Mouse (Mus musculus) mature B cell (primary cell): ENCODE data around the gene Phactr4.
"Not testable (repeated sequence)": the region's sequence is repeated elsewhere in the genome, so short reads cannot be mapped to it uniquely, and the experiment has no call there.

Experiments used
- in situ Hi-C: fragments of 300-500 bp; cut with MboI; formaldehyde crosslinking; loops from 2 replicates; pipeline ENCODE4 v1.14.3; 2019

The Phactr4 gene

GRCm38 (mm10) chr4:132421923-132422782 lies at the start of gene Phactr4:
TSS of gene Phactr4 (minus strand) at chr4:132422489.
- in situ Hi-C loops: no loop called here

DNA sequence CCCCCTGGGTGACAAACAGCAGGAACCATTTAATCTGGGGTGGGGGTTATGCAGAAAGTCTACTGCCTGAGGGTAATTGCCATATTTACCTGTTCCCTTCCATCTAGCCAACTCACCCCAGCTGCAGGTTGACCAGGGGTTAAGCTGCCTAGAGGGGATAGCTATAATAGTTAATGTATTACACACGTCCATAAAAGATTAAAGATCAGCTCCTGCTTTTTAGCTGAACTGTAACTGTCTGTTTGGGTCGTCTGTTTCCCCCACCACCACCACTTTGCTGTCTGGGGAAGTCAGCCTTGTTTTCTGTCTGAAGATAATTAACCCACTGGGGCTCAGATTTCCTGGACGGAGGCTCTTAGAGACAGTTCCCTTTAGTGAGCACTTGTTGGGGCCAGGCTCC lies 47.6 kb upstream of the Phactr4 start:
- in situ Hi-C loops: loop anchor here (10.0 kb wide), 1 partner anchor 45 kb away; the partner anchor contains the start of gene Sesn2

DNA sequence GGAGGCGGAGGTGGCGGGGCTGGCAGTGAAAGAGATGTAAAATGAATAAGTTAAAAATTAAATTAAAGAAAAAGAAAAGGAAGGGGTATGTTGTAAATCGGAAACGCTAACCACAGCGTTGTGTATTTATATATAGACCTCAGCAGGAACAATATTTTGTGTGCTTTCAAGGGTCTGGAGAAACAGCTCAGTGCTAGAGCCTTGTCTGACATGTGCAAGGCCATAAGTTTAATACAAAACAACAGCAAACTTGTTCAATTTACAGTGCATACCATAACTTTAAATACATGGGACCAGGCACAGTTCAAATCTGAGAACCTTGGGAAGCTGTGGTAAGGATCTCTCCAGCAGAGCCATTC lies 41.9 kb upstream of the Phactr4 start:
- in situ Hi-C loops: loop anchor here (10.0 kb wide), 1 partner anchor 51 kb away; the partner anchor contains the start of gene Sesn2

DNA sequence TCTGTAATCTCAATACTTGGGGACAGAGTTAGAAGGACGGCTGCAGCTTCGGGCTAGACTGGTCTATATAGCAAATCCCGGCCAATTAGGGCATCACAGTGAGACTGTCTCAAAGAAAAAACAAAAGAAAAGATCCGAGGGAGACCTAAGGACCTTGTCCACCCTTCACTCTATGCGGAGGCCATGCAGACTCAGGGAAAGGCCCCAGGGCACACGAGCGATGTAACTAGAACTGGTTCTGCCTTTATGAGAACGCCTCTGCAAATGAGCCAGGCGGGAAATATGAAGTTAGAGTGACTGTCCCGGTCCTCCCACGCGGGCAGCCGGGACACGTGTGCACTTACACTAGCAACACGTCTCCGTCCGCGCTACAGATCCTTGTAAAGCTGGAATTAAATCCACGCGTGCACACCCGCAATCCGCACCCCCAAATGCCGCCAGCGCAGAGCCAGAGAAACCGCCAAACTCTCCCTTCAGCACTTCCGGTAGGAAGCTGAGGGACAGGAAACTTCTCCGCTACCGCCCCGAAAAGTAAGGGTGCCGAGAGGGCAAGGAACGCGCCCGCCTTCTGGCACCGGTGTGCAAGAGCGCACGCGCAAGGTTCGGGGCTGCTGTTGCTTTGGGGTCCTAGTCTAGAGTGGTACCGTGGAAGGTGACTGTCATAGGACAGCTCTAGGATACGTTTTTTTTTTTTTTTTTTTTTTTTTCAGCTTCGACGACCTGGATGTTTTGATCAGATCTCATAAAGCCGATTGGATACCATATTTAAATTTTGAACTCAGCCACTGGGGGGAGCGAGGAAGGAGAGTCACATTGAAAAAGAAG lies 41.4 kb upstream of the Phactr4 start, which contains the start of gene Med18:
TSS of gene Med18 (minus strand) at position 492 of the 825 bp plus-strand sequence.
- in situ Hi-C loops: loop anchor here (10.0 kb wide), 1 partner anchor 51 kb away; the partner anchor contains the start of gene Sesn2

DNA sequence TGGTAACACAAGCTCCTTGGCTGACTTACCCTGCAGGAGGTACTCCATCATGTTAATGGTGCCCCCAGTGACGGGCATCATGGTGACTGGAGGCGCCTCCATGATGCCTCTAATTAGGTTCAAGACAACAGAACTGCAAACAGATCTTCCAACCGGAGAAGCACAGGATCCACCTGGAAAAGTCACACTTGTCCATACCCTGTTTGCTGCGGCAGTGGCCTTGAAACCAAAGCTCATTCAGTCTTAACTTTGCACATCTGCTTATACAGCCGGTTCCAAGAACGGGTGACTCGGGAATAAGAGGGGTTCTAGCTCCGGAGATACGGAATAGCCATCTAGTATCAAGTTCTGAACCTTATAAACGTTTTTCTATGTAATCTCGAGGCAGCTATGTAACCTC lies 40.5 kb upstream of the Phactr4 start:
- in situ Hi-C loops: loop anchor here (10.0 kb wide), 1 partner anchor 52 kb away; the partner anchor contains the start of gene Sesn2

DNA sequence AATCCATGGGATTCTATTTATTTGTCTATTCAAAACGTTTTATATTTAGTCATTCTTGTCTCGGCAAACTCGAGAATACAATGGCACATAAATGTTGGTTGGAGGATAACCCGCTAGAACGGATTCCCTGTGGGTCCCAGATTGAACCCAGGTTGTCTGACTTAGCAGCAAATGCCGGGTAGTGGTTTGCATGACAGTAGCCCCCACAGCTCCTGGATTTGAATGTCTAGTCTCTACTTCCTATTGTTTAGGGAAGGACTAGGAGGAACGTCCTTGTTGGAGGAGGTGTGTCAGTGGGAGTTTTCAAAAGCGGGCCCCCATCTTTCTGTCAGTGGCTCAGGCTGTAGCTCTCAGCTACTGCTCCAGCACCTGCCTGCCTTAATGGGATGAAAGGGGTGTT lies 37.9 kb upstream of the Phactr4 start:
- in situ Hi-C loops: loop anchor here (10.0 kb wide), 1 partner anchor 55 kb away; the partner anchor contains the start of gene Sesn2

- in situ Hi-C loops: no loop called here
These were observed 33.3 kb upstream of the Phactr4 start for GRCm38 (mm10) chr4:132455561-132455960.

- in situ Hi-C loops: no loop called here
These were observed 32.9 kb upstream of the Phactr4 start for GRCm38 (mm10) chr4:132455146-132455545.

- in situ Hi-C loops: no loop called here
These were observed 31.9 kb upstream of the Phactr4 start for GRCm38 (mm10) chr4:132454216-132454615.

DNA sequence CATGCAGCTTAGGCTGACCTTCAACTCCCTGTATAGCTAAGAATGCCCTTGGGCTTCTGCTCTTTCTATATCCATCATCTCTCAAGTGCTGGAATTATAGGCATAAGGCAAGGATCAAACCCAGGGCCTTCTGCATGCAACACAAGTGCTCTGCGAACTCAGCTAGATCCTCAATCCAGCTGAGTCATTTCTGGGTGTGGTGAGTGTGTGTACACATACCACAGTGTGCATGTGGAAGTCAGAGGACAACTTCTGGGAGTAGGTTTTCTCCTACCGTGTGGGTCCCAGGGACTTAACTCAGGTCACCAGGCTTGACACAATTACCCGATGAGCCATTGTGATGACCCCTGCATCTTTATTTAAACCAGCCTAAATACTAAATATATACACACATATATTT lies 27.5 kb upstream of the Phactr4 start:
- in situ Hi-C loops: no loop called here

- in situ Hi-C loops: no loop called here
These were observed 23.8 kb upstream of the Phactr4 start for GRCm38 (mm10) chr4:132446105-132446504.

GRCm38 (mm10) chr4:132444516-132444915 lies 22.2 kb upstream of the Phactr4 start:
- in situ Hi-C loops: no loop called here

DNA sequence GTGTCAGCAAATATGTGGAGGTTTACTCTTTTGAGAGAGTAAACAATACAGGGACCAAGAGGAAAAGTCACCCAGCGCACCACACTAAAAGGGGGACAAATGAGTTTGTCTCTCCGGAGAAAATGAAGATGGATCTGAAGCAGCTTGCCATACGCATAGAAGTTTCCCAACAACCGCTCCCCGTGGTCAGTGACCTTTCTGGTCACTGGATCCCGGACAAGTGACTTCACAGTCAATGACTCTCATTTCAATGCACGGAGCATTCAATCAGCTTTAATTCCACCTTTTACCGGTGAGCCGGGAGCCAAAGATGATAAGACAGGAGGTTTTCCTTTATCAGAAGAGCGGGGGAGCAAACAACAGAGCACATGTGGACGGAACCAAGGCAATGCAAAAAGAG lies 15.6 kb upstream of the Phactr4 start:
- in situ Hi-C loops: no loop called here

DNA sequence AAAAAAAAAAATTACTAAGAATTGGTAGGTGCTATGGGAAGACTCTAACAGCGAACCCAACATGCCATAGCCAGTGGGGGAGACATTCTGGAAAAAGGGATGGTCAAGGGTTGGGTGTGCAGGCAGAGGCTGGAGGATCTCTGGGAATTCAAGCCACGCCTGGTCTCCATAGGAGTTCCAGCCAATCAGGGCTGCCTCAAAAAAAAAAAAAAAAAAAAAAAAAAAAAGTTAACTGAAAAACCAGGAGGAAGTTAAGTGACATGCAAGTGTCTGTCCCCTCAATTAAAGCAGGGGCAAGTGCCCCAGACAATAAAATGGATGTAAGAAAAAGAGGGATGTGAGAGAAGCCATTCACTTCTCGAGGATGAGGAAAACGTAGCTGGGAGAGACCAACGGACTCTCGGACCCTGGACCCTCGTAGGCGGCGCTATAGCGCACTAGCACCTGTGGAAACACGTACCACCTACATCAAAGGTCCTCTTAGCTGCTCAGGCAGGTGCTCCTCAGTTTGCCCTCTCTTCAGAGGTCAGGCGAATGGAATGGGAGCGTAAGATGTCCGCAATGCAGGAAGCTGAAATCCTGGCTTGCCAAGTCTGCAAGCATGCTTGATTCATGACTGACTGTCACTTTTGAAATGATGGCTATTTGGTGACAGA lies 10.6 kb upstream of the Phactr4 start:
- in situ Hi-C loops: no loop called here

DNA sequence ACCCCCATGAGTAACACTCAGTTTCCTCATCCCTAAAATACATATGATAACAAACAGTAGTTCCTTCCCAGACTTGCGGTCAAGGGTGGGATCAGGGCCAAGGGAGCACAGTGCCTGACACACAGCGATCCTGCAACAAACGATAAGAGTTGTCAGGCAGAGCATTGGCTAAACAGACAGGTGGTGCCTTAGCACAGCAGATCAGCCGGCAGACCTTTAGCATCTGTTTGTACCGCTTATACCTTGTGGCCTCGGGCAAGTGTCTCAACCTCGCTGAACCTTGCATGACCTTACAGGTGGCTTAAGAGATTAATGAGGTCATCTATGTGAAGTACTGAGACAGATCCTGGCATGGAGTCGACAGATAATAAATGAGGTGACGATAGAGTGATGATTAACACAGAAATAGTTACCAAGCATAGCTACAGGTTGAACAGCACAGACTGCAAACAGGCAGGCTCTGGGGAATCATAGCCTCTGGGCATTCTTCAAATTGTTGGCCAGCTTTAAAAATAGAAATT lies 5.8 kb upstream of the Phactr4 start:
- in situ Hi-C loops: no loop called here

DNA sequence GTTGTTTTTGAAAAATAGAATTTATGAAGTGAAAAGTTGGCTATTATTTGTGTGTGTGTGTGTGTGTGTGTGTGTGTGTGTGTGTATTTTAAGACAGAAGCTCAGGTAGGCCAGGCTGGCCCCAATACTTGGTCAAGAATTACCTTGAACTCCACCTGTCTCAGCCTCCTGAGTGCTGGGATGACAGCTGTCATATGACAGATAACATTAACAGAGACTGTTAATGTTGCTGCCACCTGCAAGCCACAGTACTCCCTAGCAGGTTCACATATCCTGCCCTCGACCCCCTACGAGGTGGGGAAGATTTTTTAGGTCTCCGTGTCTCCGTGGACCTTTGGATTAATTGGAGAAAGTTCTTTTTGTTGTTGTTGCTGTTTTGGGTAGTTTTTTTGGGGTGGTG lies 5.2 kb upstream of the Phactr4 start:
- in situ Hi-C loops: no loop called here

- in situ Hi-C loops: no loop called here
These were observed 3.7 kb upstream of the Phactr4 start for GRCm38 (mm10) chr4:132426021-132426420.

- in situ Hi-C loops: no loop called here
These were observed 2.5 kb upstream of the Phactr4 start for GRCm38 (mm10) chr4:132424765-132425164.

DNA sequence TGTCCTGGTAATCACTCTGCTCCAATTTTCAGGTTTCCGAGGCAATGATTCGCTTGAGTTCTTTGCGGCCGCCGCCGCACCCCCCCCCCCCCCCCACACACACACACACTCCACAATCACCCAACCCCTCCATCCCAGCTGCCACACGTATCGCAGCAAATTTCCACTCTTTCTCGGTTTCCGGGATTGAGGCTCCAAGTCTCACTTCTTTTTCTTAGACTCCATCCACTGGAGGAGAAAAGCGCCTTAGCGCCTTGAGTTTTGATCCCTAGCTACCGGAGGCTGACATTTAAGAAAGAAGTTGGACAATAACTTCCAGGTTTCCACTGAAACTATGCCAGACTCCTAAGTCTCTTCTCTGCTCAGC lies 750 bp downstream of the Phactr4 start:
- in situ Hi-C loops: no loop called here

- in situ Hi-C loops: no loop called here
These were observed 1.8 kb downstream of the Phactr4 start for GRCm38 (mm10) chr4:132420471-132420870.

DNA sequence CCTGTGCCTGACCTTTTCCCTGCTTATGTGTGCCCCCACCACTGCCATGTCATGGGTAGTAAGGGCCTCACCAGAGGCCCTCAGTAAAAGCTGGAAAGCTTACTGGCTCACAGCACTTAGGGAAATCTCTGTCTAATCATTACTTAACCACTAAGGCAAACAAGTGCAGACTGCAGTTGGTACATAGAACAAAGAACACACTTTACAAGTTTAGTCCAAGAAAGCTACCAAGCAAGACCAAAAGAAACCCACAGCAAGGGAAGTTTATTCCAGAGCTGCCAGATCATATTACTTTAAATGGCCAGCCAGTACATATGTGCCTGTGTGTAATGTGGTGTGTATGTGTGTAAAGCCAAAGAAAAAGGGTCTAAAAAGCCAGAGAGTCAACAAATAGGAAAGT lies 6.3 kb downstream of the Phactr4 start:
- in situ Hi-C loops: no loop called here

- in situ Hi-C loops: not testable (repeated sequence)
These were observed 9.0 kb downstream of the Phactr4 start for GRCm38 (mm10) chr4:132413257-132413656.
